Mouse (Mus musculus): ENCODE data around the gene Mcat. TPM values are rescaled to one million over a fixed set of nuclear protein-coding genes. Genes with fewer than 3 reads are reported as not detected.

The Mcat gene
- total and polyA plus RNA-seq, 3 experiments: 28.4 to 41.6 (median 41.2) TPM

- peak; percentile 86 for DNase-seq (ENCODE audit: extremely low read depth)
Measured at GRCm38 (mm10) chr15:83555161-83555974, 8.2 kb downstream of the Mcat start.

DNA sequence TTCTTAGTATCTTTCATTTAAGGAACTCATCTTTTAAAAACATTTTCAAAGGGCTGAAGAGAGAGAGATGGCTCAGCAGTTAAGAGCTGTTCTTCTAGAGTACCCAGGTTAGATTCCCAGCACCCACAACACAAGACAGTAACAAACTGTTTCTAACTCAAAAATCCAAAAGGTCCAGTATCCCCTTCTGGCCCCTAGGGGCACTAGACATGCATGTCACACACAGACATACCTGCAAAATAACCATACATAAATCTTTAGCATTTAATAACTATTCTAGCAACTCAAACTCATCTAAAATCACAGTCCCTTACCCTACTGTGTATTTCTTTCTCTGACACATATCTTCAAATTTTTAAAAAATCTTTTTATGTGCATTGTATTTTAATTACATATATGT lies 9.8 kb downstream of the Mcat start:
- peak in 1 of 2 experiments; percentile 63; a peak in 3 of 4 replicates for TF ChIP-seq CTCF (conservative IDR thresholded peaks at IDR 0.05 in 1 of 2, IDR thresholded peaks at IDR 0.05 in 1 of 2; ENCODE audit: low read depth in 2 of 2, low read length in 2 of 2)
- peak; percentile 28 for TF ChIP-seq RAD21 (IDR thresholded peaks at IDR 0.05; ENCODE audit: low read depth, low read length)
- TF ChIP-seq MYC (IDR thresholded peaks at IDR 0.05; ENCODE audit: low read depth, low read length): no peak
- TF ChIP-seq SMC3 (IDR thresholded peaks at IDR 0.05; ENCODE audit: low read depth, low read length): peak; percentile 21; the same call in 1 of the 2 replicates
- in situ Hi-C loops (cut with MboI; ENCODE audit: low pct_ligation_motif_present, low pct_unique_long_range_greater_than_20kb, low sequenced_read_pairs): no loop called here
- Histone ChIP-seq H3K4me1 (ENCODE audit: control insufficient read depth in 1 of 2, insufficient read depth in 2 of 2) (peaks cover 0 to 16% of the 10 kb centered on the region in 2 experiments; a peak in 3 of 4 replicates), H3K27me3 (replicated peaks) (no peaks in the 10 kb centered on the region), H3K4me2 (ENCODE audit: insufficient read depth, low read depth, poor library complexity, severe bottlenecking) (no peak overlapping the region), H3K27ac (ENCODE audit: insufficient read depth, low read depth) (no peak overlapping the region), H3K9ac (ENCODE audit: insufficient read depth, low read depth) (no peak overlapping the region), H3K9me3 (replicated peaks; ENCODE audit: low read length) (no peaks in the 10 kb centered on the region), H3K79me2 (replicated peaks; ENCODE audit: control insufficient read depth, extremely low read depth, insufficient read depth, poor library complexity, severe bottlenecking) (no peaks in the 10 kb centered on the region), H3K4me3 (replicated peaks in 1 of 3; ENCODE audit: low read depth in 2 of 3, low read length in 2 of 3, poor library complexity in 1 of 3) (no peak overlapping the region), H3K36me3 (replicated peaks in 1 of 2; ENCODE audit: control insufficient read depth in 1 of 2, insufficient read depth in 1 of 2, low read length in 1 of 2) (peaks cover 26 to 47% of the 10 kb centered on the region in 2 experiments)
- no peak for DNase-seq (ENCODE audit: extremely low read depth)
- dilution Hi-C loops (cut with MboI; ENCODE audit: extremely low pct_ligation_motif_present, extremely low pct_unique_long_range_greater_than_20kb, low sequenced_read_pairs): no loop called here

More at GRCm38 (mm10) chr15:83555161-83555974, 8.2 kb downstream of the Mcat start:
- Histone ChIP-seq H3K79me2 (replicated peaks; ENCODE audit: control insufficient read depth, extremely low read depth, insufficient read depth, poor library complexity, severe bottlenecking) (no peaks in the 10 kb centered on the region), H3K27ac (ENCODE audit: insufficient read depth, low read depth) (peak overlapping the region; percentile 49), H3K36me3 (replicated peaks in 1 of 2; ENCODE audit: control insufficient read depth in 1 of 2, insufficient read depth in 1 of 2, low read length in 1 of 2) (peaks cover 12 to 31% of the 10 kb centered on the region in 2 experiments), H3K27me3 (replicated peaks) (no peaks in the 10 kb centered on the region), H3K9me3 (replicated peaks; ENCODE audit: low read length) (no peaks in the 10 kb centered on the region), H3K4me3 (replicated peaks in 1 of 3; ENCODE audit: low read depth in 2 of 3, low read length in 2 of 3, poor library complexity in 1 of 3) (peak overlapping the region; percentile 57 to 91 (median 78)), H3K4me2 (ENCODE audit: insufficient read depth, low read depth, poor library complexity, severe bottlenecking) (peak overlapping the region; percentile 84), H3K9ac (ENCODE audit: insufficient read depth, low read depth) (peak overlapping the region; percentile 54), H3K4me1 (ENCODE audit: control insufficient read depth in 1 of 2, insufficient read depth in 2 of 2) (peaks cover 0 to 16% of the 10 kb centered on the region in 2 experiments; a peak in 3 of 4 replicates)
- TF ChIP-seq POLR2A (IDR thresholded peaks at IDR 0.05; ENCODE audit: low read depth, low read length) (peak; percentile 96), KAT2A (IDR thresholded peaks at IDR 0.05; ENCODE audit: insufficient replicate concordance, low read length) (peak; percentile 75; the same call in 1 of the 2 replicates), TCF12 (IDR thresholded peaks at IDR 0.05; ENCODE audit: low read depth, low read length) (peak; percentile 93), SIN3A (IDR thresholded peaks at IDR 0.05; ENCODE audit: low read length) (peak; percentile 73; the same call in 1 of the 2 replicates), USF1 (IDR thresholded peaks at IDR 0.05; ENCODE audit: low read depth, low read length) (no peak), TBP (conservative IDR thresholded peaks at IDR 0.05; ENCODE audit: low read depth, low read length) (peak; percentile 95), HCFC1 (IDR thresholded peaks at IDR 0.05; ENCODE audit: low read depth, low read length) (peak; percentile 86), CHD1 (IDR thresholded peaks at IDR 0.05; ENCODE audit: low read depth, low read length) (no peak), MYC (IDR thresholded peaks at IDR 0.05; ENCODE audit: low read depth, low read length) (peak; percentile 75), MAX (IDR thresholded peaks at IDR 0.05; ENCODE audit: low read length) (0 out of 2 replicates have a peak, but pooled peaks have one; percentile 55), NELFE (IDR thresholded peaks at IDR 0.05; ENCODE audit: low read depth, low read length) (peak; percentile 96), MEF2A (IDR thresholded peaks at IDR 0.05; ENCODE audit: borderline replicate concordance, low read depth, low read length) (no peak), BHLHE40 (IDR thresholded peaks at IDR 0.05; ENCODE audit: low read depth, low read length) (0 out of 2 replicates have a peak, but pooled peaks have one; percentile 15), UBTF (IDR thresholded peaks at IDR 0.05; ENCODE audit: low read depth, low read length) (peak; percentile 85; the same call in 1 of the 2 replicates), IRF4 (IDR thresholded peaks at IDR 0.05; ENCODE audit: low read depth, low read length) (peak; percentile 59), POLR2AphosphoS2 (IDR thresholded peaks at IDR 0.05; ENCODE audit: low read depth, low read length) (peak; percentile 54; the same call in 1 of the 2 replicates), E2F4 (IDR thresholded peaks at IDR 0.05; ENCODE audit: insufficient replicate concordance, low read depth, low read length) (no peak), JUN (IDR thresholded peaks at IDR 0.05; ENCODE audit: insufficient read depth, low read depth, low read length) (no peak), MAZ (IDR thresholded peaks at IDR 0.05; ENCODE audit: low read depth, low read length) (no peak), ZKSCAN1 (IDR thresholded peaks at IDR 0.05; ENCODE audit: borderline replicate concordance, low read depth, low read length) (no peak), CHD2 (IDR thresholded peaks at IDR 0.05; ENCODE audit: low read length) (peak; percentile 41; the same call in 1 of the 2 replicates), MXI1 (IDR thresholded peaks at IDR 0.05; ENCODE audit: low read depth, low read length) (peak; percentile 29; the same call in 1 of the 2 replicates), EP300 (IDR thresholded peaks at IDR 0.05; ENCODE audit: low read length) (no peak), ELF1 (IDR thresholded peaks at IDR 0.05; ENCODE audit: low read depth, low read length) (peak; percentile 75), SMC3 (IDR thresholded peaks at IDR 0.05; ENCODE audit: low read depth, low read length) (0 out of 2 replicates have a peak, but pooled peaks have one; percentile 2), MAFK (IDR thresholded peaks at IDR 0.05; ENCODE audit: insufficient replicate concordance, low read length) (no peak), GABPA (IDR thresholded peaks at IDR 0.05; ENCODE audit: insufficient replicate concordance, low read depth, low read length) (no peak), RAD21 (IDR thresholded peaks at IDR 0.05; ENCODE audit: low read depth, low read length) (no peak), PAX5 (IDR thresholded peaks at IDR 0.05; ENCODE audit: low read length) (no peak), ZC3H11A (IDR thresholded peaks at IDR 0.05; ENCODE audit: low read depth, low read length) (no peak), CTCF (conservative IDR thresholded peaks at IDR 0.05 in 1 of 2, IDR thresholded peaks at IDR 0.05 in 1 of 2; ENCODE audit: low read depth in 2 of 2, low read length in 2 of 2) (no peak), ZNF384 (IDR thresholded peaks at IDR 0.05; ENCODE audit: low read depth, low read length) (peak; percentile 69), ETS1 (conservative IDR thresholded peaks at IDR 0.05; ENCODE audit: low read depth, low read length) (no peak), RCOR1 (conservative IDR thresholded peaks at IDR 0.05; ENCODE audit: low read depth, low read length) (peak; percentile 37; the same call in 1 of the 2 replicates), NRF1 (IDR thresholded peaks at IDR 0.05; ENCODE audit: low read depth, low read length) (peak; percentile 96), USF2 (conservative IDR thresholded peaks at IDR 0.05; ENCODE audit: low read depth, low read length) (no peak), JUND (conservative IDR thresholded peaks at IDR 0.05; ENCODE audit: low read depth, low read length) (no peak), ZMIZ1 (IDR thresholded peaks at IDR 0.05; ENCODE audit: low read depth, low read length) (peak; percentile 49; the same call in 1 of the 2 replicates)
- dilution Hi-C loops (cut with MboI; ENCODE audit: extremely low pct_ligation_motif_present, extremely low pct_unique_long_range_greater_than_20kb, low sequenced_read_pairs) (no loop called here), in situ Hi-C loops (cut with MboI; ENCODE audit: low pct_ligation_motif_present, low pct_unique_long_range_greater_than_20kb, low sequenced_read_pairs) (no loop called here)
